ENCODE assay signal across 19 mouse cellular contexts in the genomic region with DNA sequence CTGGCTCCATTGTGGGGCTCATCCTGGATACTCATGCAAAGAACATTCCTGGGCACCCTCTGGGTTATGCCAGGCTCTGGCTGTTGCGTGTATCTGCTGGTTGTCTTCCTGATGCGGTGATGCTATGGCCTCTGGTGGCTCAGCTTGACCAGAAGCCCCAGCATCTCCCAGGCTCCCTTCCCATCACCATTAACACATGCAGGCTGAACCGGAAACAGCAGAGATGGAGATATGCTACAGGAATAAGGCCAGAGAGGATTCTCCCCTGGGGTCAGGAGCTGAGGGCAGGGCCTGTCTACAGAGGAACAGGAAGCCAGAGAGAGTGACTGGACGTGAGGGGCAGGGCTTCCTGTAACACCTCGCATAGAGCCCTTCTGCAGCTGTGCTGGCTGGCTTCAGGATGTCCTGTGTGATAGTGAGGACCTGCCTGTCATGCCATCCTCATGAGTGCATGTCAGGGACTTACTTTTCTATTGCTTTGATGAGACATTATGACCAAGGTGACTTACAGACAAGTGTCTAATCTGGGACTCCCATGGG. TPM values are rescaled to one million over a fixed set of nuclear protein-coding genes. Genes with fewer than 3 reads are reported as not detected.
DNase-seq lines count a peak whose midpoint lies in the region; ATAC-seq and TF ChIP-seq lines count a peak whose summit lies in the region.
"Had no signal": no experiment of that assay in that cellular context is flagged by ENCODE, and none has a peak within 500 bp of the region (broad histone marks: within the 10 kb centered on the region; RNA-seq: fewer than 3 reads in every experiment).

No protein-coding gene starts in this region.

- no peak overlapping the region for H3K9ac ChIP-seq in heart, adult 2 months (ENCODE audit: low read depth, low read length)
- no peak overlapping the region for H3K9ac ChIP-seq in liver, embryonic 13.5 days
- H3K9ac ChIP-seq: limb, embryonic 12.5 days; liver, embryonic 15.5 days; midbrain, embryonic 13.5 days had no signal

- peaks cover 27% of the 10 kb centered on the region for H3K4me1 ChIP-seq in heart, adult 2 months (ENCODE audit: control insufficient read depth, insufficient read depth, low read length)
- peaks cover 90% of the 10 kb centered on the region for H3K4me1 ChIP-seq in liver, embryonic 13.5 days (replicated peaks)
- H3K4me1 ChIP-seq in thymus, adult 2 months (replicated peaks; ENCODE audit: control insufficient read depth, insufficient read depth, low read length): peaks cover 32% of the 10 kb centered on the region

- ATAC-seq in liver, embryonic 13.5 days (ENCODE audit: low read depth): no peak
- ATAC-seq in megakaryocyte, adult 5-6 weeks (ENCODE audit: poor library complexity, severe bottlenecking): peak; percentile 33; the same call in 1 of the 2 replicates
- ATAC-seq: forebrain, embryonic 16.5 days; hindbrain, embryonic 16.5 days; midbrain, embryonic 13.5 days had no signal

- H3K4me2 ChIP-seq in liver, embryonic 13.5 days: no peak overlapping the region
- H3K4me2 ChIP-seq: limb, embryonic 12.5 days; liver, embryonic 15.5 days; midbrain, embryonic 13.5 days had no signal

- peak; percentile 42 to 52 for DNase-seq in heart, adult 2 months
- no peak for DNase-seq in heart, postnatal 25 days (ENCODE audit: low spot score)
- DNase-seq in liver, embryonic 13.5 days: no peak
- no peak for DNase-seq in liver
- peak; percentile 47 for DNase-seq in T-cell, adult 2 months (ENCODE audit: low spot score)
- DNase-seq in thymus, adult 2 months: no peak
- DNase-seq in layer of hippocampus, adult 8-10 months (ENCODE audit: low spot score in 2 of 2): no peak
- DNase-seq: cerebellum, adult 9-11 months; gastrocnemius, postnatal 14 days; kidney, adult 11 months; thymus, postnatal 25 days had no signal

- peaks cover 3% of the 10 kb centered on the region for H3K79me2 ChIP-seq in heart, adult 2 months (replicated peaks; ENCODE audit: control insufficient read depth, insufficient read depth, low read length)

- no peaks in the 10 kb centered on the region for H3K27me3 ChIP-seq in heart, adult 2 months (ENCODE audit: control insufficient read depth, insufficient read depth, low read length)
- H3K27me3 ChIP-seq in liver, embryonic 13.5 days: no peaks in the 10 kb centered on the region
- H3K27me3 ChIP-seq in thymus, adult 2 months (ENCODE audit: control insufficient read depth, insufficient read depth, low read length): no peaks in the 10 kb centered on the region
- H3K27me3 ChIP-seq: liver, embryonic 15.5 days; midbrain, embryonic 13.5 days had no signal

- intact Hi-C loops in heart, adult 2 months (cut with DNase I): loop anchor here (10.0 kb wide), 1 partner anchor 159 kb away; a partner anchor contains a TSS
- intact Hi-C loops in heart, postnatal 25 days (cut with DNase I): loop anchor here (10.0 kb wide), 1 partner anchor 179 kb away; no protein-coding TSS in a partner anchor

- H3K9me3 ChIP-seq in liver, embryonic 13.5 days (replicated peaks): peaks cover 4% of the 10 kb centered on the region; the same call in 1 of the 2 replicates
- H3K9me3 ChIP-seq: forebrain, embryonic 10.5 days; hindbrain, embryonic 10.5 days; limb, embryonic 12.5 days; liver, embryonic 15.5 days; midbrain, embryonic 13.5 days had no signal

- peak; percentile 35; the same call in 1 of the 2 replicates for TF ChIP-seq EP300 in heart, adult 2 months (IDR thresholded peaks at IDR 0.05; ENCODE audit: insufficient read depth, low read depth, low read length)

- no peak overlapping the region for H3K4me3 ChIP-seq in heart, adult 2 months
- no peak overlapping the region for H3K4me3 ChIP-seq in liver, embryonic 13.5 days (replicated peaks)
- no peak overlapping the region for H3K4me3 ChIP-seq in thymus, adult 2 months (ENCODE audit: control insufficient read depth, insufficient read depth, low read length)
- H3K4me3 ChIP-seq: forebrain, embryonic 10.5 days; hindbrain, embryonic 10.5 days; limb, embryonic 12.5 days; liver, embryonic 15.5 days; midbrain, embryonic 13.5 days had no signal

- WGBS in heart, adult 2 months: 44% methylated on average over 5 of the region's 5 CpGs
- WGBS in liver, embryonic 13.5 days (ENCODE audit: insufficient replicate concordance): 47% methylated on average over 5 of the region's 5 CpGs
- WGBS in thymus, adult 2 months: 68% methylated on average over 5 of the region's 5 CpGs

- no peaks in the 10 kb centered on the region for H3K36me3 ChIP-seq in heart, adult 2 months (ENCODE audit: control insufficient read depth, insufficient read depth, low read length)
- H3K36me3 ChIP-seq in liver, embryonic 13.5 days: no peaks in the 10 kb centered on the region
- no peaks in the 10 kb centered on the region for H3K36me3 ChIP-seq in thymus, adult 2 months (ENCODE audit: control insufficient read depth, insufficient read depth, low read length)
- H3K36me3 ChIP-seq: hindbrain, embryonic 10.5 days; limb, embryonic 12.5 days; liver, embryonic 15.5 days; midbrain, embryonic 13.5 days had no signal

- TF ChIP-seq POLR2A in heart, adult 2 months (IDR thresholded peaks at IDR 0.05; ENCODE audit: insufficient read depth, low read depth, low read length): no peak
- TF ChIP-seq POLR2A in thymus, adult 2 months (IDR thresholded peaks at IDR 0.05; ENCODE audit: control insufficient read depth, extremely low read depth, insufficient read depth, low read length, poor library complexity): no peak

- no peak for TF ChIP-seq CTCF in heart, adult 2 months (IDR thresholded peaks at IDR 0.05)
- no peak for TF ChIP-seq CTCF in thymus, adult 2 months (IDR thresholded peaks at IDR 0.05; ENCODE audit: borderline replicate concordance, control insufficient read depth, extremely low read depth, insufficient read depth, low read length, poor library complexity)

- no peak overlapping the region for H3K27ac ChIP-seq in heart, adult 2 months
- 0 out of 2 replicates have a peak overlapping the region, but pooled peaks have one; percentile 29 for H3K27ac ChIP-seq in liver, embryonic 13.5 days
- no peak overlapping the region for H3K27ac ChIP-seq in thymus, adult 2 months (ENCODE audit: control insufficient read depth, insufficient read depth, low read length)
- H3K27ac ChIP-seq: forebrain, embryonic 10.5 days; limb, embryonic 12.5 days; liver, embryonic 15.5 days; midbrain, embryonic 13.5 days had no signal

RNA-seq across cellular contexts. Expression of a gene that starts 1.2 kb away (rescaled TPM):
- total RNA-seq in heart, adult 2 months (2021): 10 to 100 TPM; 27.6 to 31.5 TPM
- polyA plus RNA-seq in heart, adult 2 months (2012; rRNA removed): 25.3 and 39.8 TPM in 2 replicates
- total RNA-seq in heart, postnatal 25 days (2021): 10 to 100 TPM; 30.4 to 34.7 TPM
- polyA plus RNA-seq in liver, embryonic 13.5 days (2015; fragmentation: Nextera tagmentation; extraction: Ambion mirVana): 6.8 and 7.0 TPM in 2 replicates
- total RNA-seq in megakaryocyte, adult 5-6 weeks (2015): 11.5 and 13.1 TPM in 2 replicates
- 36.8 and 46.0 TPM in 2 replicates for total RNA-seq in megakaryocyte, adult 5-6 weeks (2017)
- polyA plus RNA-seq in thymus, adult 2 months (2012; rRNA removed): 35.1 and 37.1 TPM in 2 replicates
- 10 to 100 TPM; 24.1 to 30.9 (median 29.9) TPM for total RNA-seq in layer of hippocampus, adult 8-10 months (2022)

RNA-seq across cellular contexts. Expression of a gene that starts 22.7 kb away (rescaled TPM):
- total RNA-seq in heart, adult 2 months (2021): 1 to 10 TPM; 4.5 to 5.0 TPM
- polyA plus RNA-seq in heart, adult 2 months (2012; rRNA removed): 4.3 and 5.2 TPM in 2 replicates
- total RNA-seq in heart, postnatal 25 days (2021): 1 to 10 TPM; 6.6 to 7.2 TPM
- polyA plus RNA-seq in liver, embryonic 13.5 days (2015; fragmentation: Nextera tagmentation; extraction: Ambion mirVana): 0.06 and 0.20 TPM in 2 replicates
- 1.0 and 1.2 TPM in 2 replicates for total RNA-seq in megakaryocyte, adult 5-6 weeks (2015)
- total RNA-seq in megakaryocyte, adult 5-6 weeks (2017): 1.2 and 4.4 TPM in 2 replicates
- polyA plus RNA-seq in thymus, adult 2 months (2012; rRNA removed): 40.0 and 47.8 TPM in 2 replicates
- total RNA-seq in layer of hippocampus, adult 8-10 months (2022): 1 to 10 TPM; 6.0 to 7.0 (median 6.6) TPM

Comparison
In these comparisons a context has a peak if more than half of its experiments do, and no peak if none do; other contexts are left out.
1. DNase-seq: peak in heart, adult 2 months (2 of 2) and T-cell, adult 2 months (single experiment); none in heart, postnatal 25 days (single experiment), liver, embryonic 13.5 days (single experiment), liver (single experiment), thymus, adult 2 months (single experiment) and layer of hippocampus, adult 8-10 months (0 of 2).